Mouse (Mus musculus) ES-E14 (cell line): ENCODE measurements at regions not wholly inside any gene's neighbourhood (a gene's known extent, or its start where the extent isn't known, plus 50 kb on each side); places are given as distances from the start of the nearest gene placed in this dataset.

ENCODE experiments used
- HCFC1 ChIP-seq: IDR thresholded peaks from 2 replicates; pipeline ENCODE4 v1.6.1; 2012; ENCODE audit warnings: low read length, inconsistent platforms, borderline replicate concordance; ENCODE audit not compliant: insufficient read depth
- MAFK ChIP-seq: IDR thresholded peaks from 2 replicates; pipeline ENCODE4 v1.6.1; 2014; ENCODE audit warnings: mild to moderate bottlenecking, low read depth, low read length, inconsistent platforms; ENCODE audit not compliant: insufficient read depth
- ZNF384 ChIP-seq: IDR thresholded peaks from 2 replicates; pipeline ENCODE4 v1.6.1; 2012; ENCODE audit warnings: low read depth, low read length, inconsistent platforms

GRCm38 (mm10) chr13:97390449-97390930 lies 149.6 kb downstream of the Enc1 start:
- TF ChIP-seq MAFK: no peak
- TF ChIP-seq ZNF384: no peak
- no peak for TF ChIP-seq HCFC1
